Mouse (Mus musculus): ENCODE data around the gene Fam240a. TPM values are rescaled to one million over a fixed set of nuclear protein-coding genes. Genes with fewer than 3 reads are reported as not detected.

Fam240a gene
- polyA plus RNA-seq, 1 experiment from 2014 or later = not detected

GRCm38 (mm10) chr9:110890026-110890783, 26.5 kb downstream of the Fam240a start:
- H3K4me2 ChIP-seq = no peak overlapping the region
- no peak overlapping the region for H3K4me3 ChIP-seq
- ATAC-seq (ENCODE audit: extremely low read depth, insufficient number of reproducible peaks, low FRiP score, low TSS enrichment) = no peak
- no peaks in the 10 kb centered on the region for H3K9me3 ChIP-seq
- H3K27me3 ChIP-seq (replicated peaks) = peaks cover 28% of the 10 kb centered on the region
- no peak overlapping the region for H3K9ac ChIP-seq
- H3K27ac ChIP-seq (replicated peaks) = no peak overlapping the region
- 15% methylated on average over 21 of the region's 21 CpGs for WGBS
- no peaks in the 10 kb centered on the region for H3K36me3 ChIP-seq
- peaks cover 17% of the 10 kb centered on the region for H3K4me1 ChIP-seq

- H3K4me1 ChIP-seq = peaks cover 17% of the 10 kb centered on the region
- H3K27me3 ChIP-seq (replicated peaks) = peaks cover 22% of the 10 kb centered on the region
- no peaks in the 10 kb centered on the region for H3K36me3 ChIP-seq
- no peak overlapping the region for H3K27ac ChIP-seq (replicated peaks)
- no peaks in the 10 kb centered on the region for H3K9me3 ChIP-seq
- no peak for ATAC-seq (ENCODE audit: extremely low read depth, insufficient number of reproducible peaks, low FRiP score, low TSS enrichment)
- H3K4me2 ChIP-seq = no peak overlapping the region
- H3K9ac ChIP-seq = no peak overlapping the region
- no peak overlapping the region for H3K4me3 ChIP-seq
- 83% methylated on average over 14 of the region's 14 CpGs for WGBS
Observed at GRCm38 (mm10) chr9:110888935-110889334, 27.7 kb downstream of the Fam240a start.

GRCm38 (mm10) chr9:110887388-110888303, 29.0 kb downstream of the Fam240a start:
- no peaks in the 10 kb centered on the region for H3K9me3 ChIP-seq
- H3K36me3 ChIP-seq = no peaks in the 10 kb centered on the region
- peaks cover 12% of the 10 kb centered on the region; the same call in 1 of the 2 replicates for H3K27me3 ChIP-seq (replicated peaks)
- 63% methylated on average over 9 of the region's 9 CpGs for WGBS
- no peak overlapping the region for H3K4me2 ChIP-seq
- peaks cover 17% of the 10 kb centered on the region for H3K4me1 ChIP-seq
- H3K27ac ChIP-seq (replicated peaks) = no peak overlapping the region
- H3K9ac ChIP-seq = no peak overlapping the region
- no peak overlapping the region for H3K4me3 ChIP-seq
- no peak for ATAC-seq (ENCODE audit: extremely low read depth, insufficient number of reproducible peaks, low FRiP score, low TSS enrichment)

GRCm38 (mm10) chr9:110881953-110882352, 34.7 kb downstream of the Fam240a start:
- H3K4me1 ChIP-seq = peaks cover 31% of the 10 kb centered on the region
- peaks cover 54% of the 10 kb centered on the region for H3K27me3 ChIP-seq (replicated peaks)
- no peak overlapping the region for H3K9ac ChIP-seq
- no peak overlapping the region for H3K4me2 ChIP-seq
- no peak overlapping the region for H3K4me3 ChIP-seq
- H3K36me3 ChIP-seq = no peaks in the 10 kb centered on the region
- WGBS = 64% methylated on average over 7 of the region's 7 CpGs
- ATAC-seq (ENCODE audit: extremely low read depth, insufficient number of reproducible peaks, low FRiP score, low TSS enrichment) = no peak
- H3K9me3 ChIP-seq = no peaks in the 10 kb centered on the region
- no peak overlapping the region for H3K27ac ChIP-seq (replicated peaks)

- Histone ChIP-seq H3K27ac (replicated peaks) (no peak overlapping the region), H3K9me3 (no peaks in the 10 kb centered on the region), H3K4me2 (peak overlapping the region; percentile 97), H3K4me3 (peak overlapping the region; percentile 72), H3K36me3 (no peaks in the 10 kb centered on the region), H3K4me1 (peaks cover 31% of the 10 kb centered on the region), H3K27me3 (replicated peaks) (peaks cover 56% of the 10 kb centered on the region), H3K9ac (peak overlapping the region; percentile 82)
- 67% methylated on average over 4 of the region's 4 CpGs for WGBS
- no peak for ATAC-seq (ENCODE audit: extremely low read depth, insufficient number of reproducible peaks, low FRiP score, low TSS enrichment)
Observed at GRCm38 (mm10) chr9:110880772-110881171, 35.9 kb downstream of the Fam240a start.

- Histone ChIP-seq H3K27me3 (replicated peaks) (peaks cover 61% of the 10 kb centered on the region), H3K4me1 (peaks cover 31% of the 10 kb centered on the region), H3K9me3 (no peaks in the 10 kb centered on the region), H3K27ac (replicated peaks) (no peak within 1 kb of the TSS), H3K9ac (peak within 1 kb of the TSS; percentile 82), H3K4me2 (peak within 1 kb of the TSS; percentile 97), H3K36me3 (no peaks in the 10 kb centered on the region), H3K4me3 (peak within 1 kb of the TSS; percentile 72)
- WGBS = under 1% methylated on average over 56 of the region's 57 CpGs
- ATAC-seq (ENCODE audit: extremely low read depth, insufficient number of reproducible peaks, low FRiP score, low TSS enrichment) = peak; percentile 18; the same call in 1 of the 2 replicates
Observed at GRCm38 (mm10) chr9:110879998-110880561, 36.6 kb downstream of the Fam240a start, which contains the start of gene Tmie. Tmie (minus strand) TSS chr9:110880113.

GRCm38 (mm10) chr9:110879191-110879920, 37.3 kb downstream of the Fam240a start, which contains the start of gene Als2cl:
Als2cl (plus strand) TSS chr9:110879870.
- Histone ChIP-seq H3K9ac (peak within 1 kb of the TSS; percentile 82), H3K27me3 (replicated peaks) (peaks cover 63% of the 10 kb centered on the region), H3K4me3 (peak within 1 kb of the TSS; percentile 72), H3K27ac (replicated peaks) (no peak within 1 kb of the TSS), H3K9me3 (no peaks in the 10 kb centered on the region), H3K36me3 (no peaks in the 10 kb centered on the region), H3K4me1 (peaks cover 35% of the 10 kb centered on the region), H3K4me2 (peak within 1 kb of the TSS; percentile 97)
- 14% methylated on average over 12 of the region's 12 CpGs for WGBS
- no peak for ATAC-seq (ENCODE audit: extremely low read depth, insufficient number of reproducible peaks, low FRiP score, low TSS enrichment)

GRCm38 (mm10) chr9:110877888-110878287, 38.8 kb downstream of the Fam240a start:
- Histone ChIP-seq H3K27ac (replicated peaks) (peak overlapping the region; percentile 16; the same call in 1 of the 2 replicates), H3K4me2 (no peak overlapping the region), H3K27me3 (replicated peaks) (peaks cover 77% of the 10 kb centered on the region), H3K4me1 (peaks cover 45% of the 10 kb centered on the region), H3K9me3 (no peaks in the 10 kb centered on the region), H3K4me3 (no peak overlapping the region), H3K9ac (no peak overlapping the region), H3K36me3 (no peaks in the 10 kb centered on the region)
- peak; percentile 14; the same call in 1 of the 2 replicates for ATAC-seq (ENCODE audit: extremely low read depth, insufficient number of reproducible peaks, low FRiP score, low TSS enrichment)
- 61% methylated on average over 5 of the region's 5 CpGs for WGBS

GRCm38 (mm10) chr9:110877353-110877752, 39.3 kb downstream of the Fam240a start:
- Histone ChIP-seq H3K4me1 (peaks cover 45% of the 10 kb centered on the region), H3K4me2 (no peak overlapping the region), H3K27ac (replicated peaks) (0 out of 2 replicates have a peak overlapping the region, but pooled peaks have one; percentile 3), H3K4me3 (no peak overlapping the region), H3K9ac (no peak overlapping the region), H3K27me3 (replicated peaks) (peaks cover 80% of the 10 kb centered on the region), H3K9me3 (no peaks in the 10 kb centered on the region), H3K36me3 (no peaks in the 10 kb centered on the region)
- 79% methylated on average over 1 of the region's 1 CpGs for WGBS
- no peak for ATAC-seq (ENCODE audit: extremely low read depth, insufficient number of reproducible peaks, low FRiP score, low TSS enrichment)

GRCm38 (mm10) chr9:110875288-110875695, 41.4 kb downstream of the Fam240a start:
- H3K9ac ChIP-seq = no peak overlapping the region
- WGBS = 27% methylated on average over 5 of the region's 6 CpGs
- no peak overlapping the region for H3K4me2 ChIP-seq
- H3K36me3 ChIP-seq = no peaks in the 10 kb centered on the region
- H3K4me1 ChIP-seq = peaks cover 36% of the 10 kb centered on the region
- no peaks in the 10 kb centered on the region for H3K9me3 ChIP-seq
- no peak for ATAC-seq (ENCODE audit: extremely low read depth, insufficient number of reproducible peaks, low FRiP score, low TSS enrichment)
- H3K27ac ChIP-seq (replicated peaks) = no peak overlapping the region
- H3K27me3 ChIP-seq (replicated peaks) = peaks cover 64% of the 10 kb centered on the region
- H3K4me3 ChIP-seq = no peak overlapping the region
